Mouse (Mus musculus) forebrain, embryonic 16.5 days (tissue): ENCODE measurements around the gene Ptbp1. TPM values are rescaled to one million over a fixed set of nuclear protein-coding genes. Genes with fewer than 3 reads are reported as not detected.

Source experiments
- ATAC-seq: fragments of 200-750 bp; cut with Nextera tagmentation; 2 replicates; pipeline ENCODE4 v1.8.0; 2017; ENCODE audit warnings: mild to moderate bottlenecking, moderate library complexity
- H3K27ac ChIP-seq: fragments of 300-500 bp; sonication (generic); 2 replicates; pipeline ENCODE4 v1.5.1; 2014; ENCODE audit warnings: low read length, control low read depth
- H3K27me3 ChIP-seq: fragments of 300-500 bp; sonication (generic); replicated peaks from 2 replicates; pipeline ENCODE4 v1.6.1; 2014; ENCODE audit warnings: low read length; ENCODE audit not compliant: control insufficient read depth, insufficient read depth
- H3K36me3 ChIP-seq: fragments of 300-500 bp; sonication (generic); 2 replicates; pipeline ENCODE4 v1.6.1; 2014; ENCODE audit not compliant: control insufficient read depth, insufficient read depth
- H3K4me1 ChIP-seq: fragments of 300-500 bp; sonication (generic); replicated peaks from 2 replicates; pipeline ENCODE4 v1.6.1; 2014; ENCODE audit warnings: low read length; ENCODE audit not compliant: control insufficient read depth, insufficient read depth
- H3K4me2 ChIP-seq: fragments of 300-500 bp; sonication (generic); 2 replicates; pipeline ENCODE4 v1.6.1; 2014; ENCODE audit warnings: mild to moderate bottlenecking, low read length, control low read depth
- H3K4me3 ChIP-seq: fragments of 300-500 bp; sonication (generic); replicated peaks from 2 replicates; pipeline ENCODE4 v1.5.1; 2014; ENCODE audit warnings: mild to moderate bottlenecking, low read length, control low read depth
- H3K9ac ChIP-seq: fragments of 300-500 bp; sonication (generic); replicated peaks from 2 replicates; pipeline ENCODE4 v1.6.1; 2014; ENCODE audit warnings: low read depth, low read length, control low read depth
- H3K9me3 ChIP-seq: fragments of 300-500 bp; sonication (generic); 2 replicates; pipeline ENCODE4 v1.6.1; 2016; ENCODE audit warnings: low read length; ENCODE audit not compliant: control insufficient read depth
- WGBS: fragments of 180-500 bp; shearing (Covaris S2); extraction: QIAGEN DNeasy Blood & Tissue Kit; methylation state at CpG from one replicate; pipeline ENCODE4 v1.1.7; 2014; 5-methylcytosine and 5-hydroxymethylcytosine counted together
- polyA plus RNA-seq: library from polyadenylated mRNA; unstranded; fragments of >200 nt; fragmentation: Nextera tagmentation; extraction: Ambion mirVana; gene quantifications from 2 replicates; pipeline ENCODE4 v1.2.1, GENCODE M21; 2015

Ptbp1 gene
- 98.3 and 107 TPM in 2 replicates for polyA plus RNA-seq

DNA sequence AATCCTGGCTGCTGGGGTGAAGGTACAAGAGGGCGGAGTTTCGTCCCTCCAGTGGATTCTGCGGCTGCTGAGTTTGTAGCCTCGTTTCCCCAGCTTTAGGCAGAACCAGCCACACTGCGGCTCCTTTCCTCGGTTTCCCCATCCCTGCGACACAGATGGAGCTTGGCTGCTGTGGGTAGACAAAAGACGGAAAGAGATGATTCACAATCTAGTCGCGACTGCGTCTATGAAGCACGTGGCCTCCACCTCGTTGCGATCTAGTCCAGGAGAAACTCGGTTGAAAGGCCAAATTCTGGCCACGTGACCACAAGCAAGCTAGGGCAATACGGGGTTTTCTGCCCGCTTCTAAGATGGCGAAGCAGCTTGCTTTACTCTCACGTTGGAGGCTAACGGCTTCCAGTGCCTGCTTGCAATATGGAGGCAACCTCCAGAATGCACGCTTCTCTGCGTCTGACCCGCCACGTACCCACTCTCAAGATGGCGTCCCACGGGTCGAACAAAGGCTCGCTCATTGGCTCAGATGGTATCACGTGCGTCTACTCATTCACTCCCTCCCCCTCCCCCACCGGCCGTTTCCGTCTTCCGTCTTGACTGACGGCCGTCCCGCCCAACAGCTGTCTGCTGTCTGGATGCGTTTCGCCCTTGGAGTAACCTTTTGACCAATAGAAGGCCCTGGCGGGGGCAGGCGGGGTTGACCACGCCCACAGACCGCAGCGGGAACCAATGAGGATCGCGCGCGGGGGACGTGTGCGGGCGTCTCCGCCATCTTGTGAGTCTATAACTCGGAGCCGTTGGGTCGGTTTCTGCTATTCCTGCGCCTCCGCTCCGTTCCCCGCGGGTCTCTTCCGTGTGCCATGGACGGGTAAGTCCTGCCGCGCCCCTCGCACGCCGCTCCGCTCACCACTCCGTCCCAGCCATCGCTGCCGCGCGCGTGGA is at the start of gene Ptbp1:
Gene Ptbp1 (plus strand): TSS at position 568 of the 936 bp plus-strand sequence.
- Histone ChIP-seq H3K27me3 (no peaks in the 10 kb centered on the region), H3K9me3 (no peaks in the 10 kb centered on the region), H3K4me2 (peak within 1 kb of the TSS; percentile 96), H3K36me3 (peaks cover 1% of the 10 kb centered on the region), H3K9ac (peak within 1 kb of the TSS; percentile 95), H3K27ac (peak within 1 kb of the TSS; percentile 100), H3K4me3 (peak within 1 kb of the TSS; percentile 97), H3K4me1 (peaks cover 57% of the 10 kb centered on the region)
- WGBS = under 1% methylated on average over 75 of the region's 75 CpGs
- ATAC-seq = peak; percentile 93

DNA sequence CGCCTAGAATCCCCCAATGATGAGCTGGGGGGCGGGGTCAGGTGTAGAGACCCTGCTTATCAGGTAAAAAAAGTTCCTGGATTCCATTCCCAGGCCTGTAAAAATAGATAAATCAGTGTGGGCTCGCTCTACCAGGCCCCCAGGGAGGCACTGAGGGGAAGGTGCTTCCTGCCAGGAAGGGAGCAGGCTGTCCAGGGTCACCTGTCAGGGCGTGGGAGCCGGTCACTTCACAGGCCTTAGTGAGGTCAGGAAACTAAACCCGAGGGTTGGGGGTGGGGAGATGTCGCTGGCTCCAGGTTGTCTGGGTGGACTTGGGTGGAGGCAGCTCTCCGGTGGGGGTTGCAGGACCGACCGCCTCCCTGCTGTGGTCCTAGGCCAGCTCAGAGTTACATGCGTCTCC is 48.6 kb upstream of the Ptbp1 start:
- H3K9me3 ChIP-seq = no peaks in the 10 kb centered on the region
- 74% methylated on average over 11 of the region's 11 CpGs for WGBS
- no peak overlapping the region; the same call in 1 of the 2 replicates for H3K27ac ChIP-seq
- H3K27me3 ChIP-seq = no peaks in the 10 kb centered on the region
- H3K4me1 ChIP-seq = peaks cover 42% of the 10 kb centered on the region
- H3K4me3 ChIP-seq = no peak overlapping the region
- ATAC-seq = no peak
- peaks cover 14% of the 10 kb centered on the region for H3K36me3 ChIP-seq
- no peak overlapping the region for H3K9ac ChIP-seq
- H3K4me2 ChIP-seq = no peak overlapping the region

DNA sequence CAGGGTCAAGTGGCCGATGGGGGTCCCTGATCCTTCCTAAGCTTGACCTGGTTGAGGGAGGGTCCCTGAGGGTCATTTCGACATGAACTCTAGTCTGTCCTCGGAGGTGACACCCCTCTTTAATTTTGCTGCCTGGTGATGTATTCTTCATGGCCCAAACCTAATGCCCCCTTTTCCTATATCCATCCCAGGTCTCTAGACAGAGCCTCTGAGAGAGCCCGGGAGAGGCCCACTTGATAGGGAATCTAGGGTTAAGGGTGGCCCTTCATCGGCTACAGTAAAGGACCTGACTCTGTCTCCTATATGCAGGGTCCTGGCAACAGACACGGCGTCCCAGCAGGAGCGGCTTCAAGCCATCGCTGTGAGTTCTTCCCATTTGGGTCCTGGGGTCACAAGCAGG is 47.9 kb upstream of the Ptbp1 start:
- no peak overlapping the region for H3K4me2 ChIP-seq
- peaks cover 18% of the 10 kb centered on the region for H3K36me3 ChIP-seq
- no peak overlapping the region for H3K9ac ChIP-seq
- H3K9me3 ChIP-seq = no peaks in the 10 kb centered on the region
- H3K4me1 ChIP-seq = peaks cover 39% of the 10 kb centered on the region
- 92% methylated on average over 9 of the region's 9 CpGs for WGBS
- no peak for ATAC-seq
- no peaks in the 10 kb centered on the region for H3K27me3 ChIP-seq
- H3K27ac ChIP-seq = no peak overlapping the region
- no peak overlapping the region for H3K4me3 ChIP-seq

DNA sequence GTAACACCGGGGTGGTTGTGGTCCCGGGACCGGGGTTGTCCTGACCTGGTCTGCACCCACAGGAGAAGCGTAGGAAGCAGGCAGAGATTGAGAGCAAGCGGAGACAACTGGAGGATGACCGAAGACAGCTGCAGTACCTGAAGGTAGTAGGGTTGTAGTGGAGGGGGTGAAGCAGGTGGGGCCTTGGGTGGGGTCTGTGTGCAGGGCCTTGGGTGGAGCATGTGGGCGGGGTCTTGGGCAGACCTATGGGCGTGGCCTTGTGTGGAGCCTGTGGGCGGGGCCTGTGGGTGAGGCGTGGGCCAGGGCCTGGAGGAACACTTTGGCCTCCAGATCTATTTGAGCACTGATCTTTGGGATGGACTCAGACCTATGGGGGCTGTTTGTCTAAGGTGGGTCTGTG is 47.3 kb upstream of the Ptbp1 start:
- ATAC-seq = no peak
- WGBS = 81% methylated on average over 10 of the region's 10 CpGs
- H3K27ac ChIP-seq = no peak overlapping the region
- H3K27me3 ChIP-seq = no peaks in the 10 kb centered on the region
- no peak overlapping the region for H3K4me3 ChIP-seq
- H3K9me3 ChIP-seq = no peaks in the 10 kb centered on the region
- peaks cover 18% of the 10 kb centered on the region for H3K36me3 ChIP-seq
- no peak overlapping the region for H3K4me2 ChIP-seq
- peaks cover 32% of the 10 kb centered on the region for H3K4me1 ChIP-seq
- H3K9ac ChIP-seq = no peak overlapping the region

DNA sequence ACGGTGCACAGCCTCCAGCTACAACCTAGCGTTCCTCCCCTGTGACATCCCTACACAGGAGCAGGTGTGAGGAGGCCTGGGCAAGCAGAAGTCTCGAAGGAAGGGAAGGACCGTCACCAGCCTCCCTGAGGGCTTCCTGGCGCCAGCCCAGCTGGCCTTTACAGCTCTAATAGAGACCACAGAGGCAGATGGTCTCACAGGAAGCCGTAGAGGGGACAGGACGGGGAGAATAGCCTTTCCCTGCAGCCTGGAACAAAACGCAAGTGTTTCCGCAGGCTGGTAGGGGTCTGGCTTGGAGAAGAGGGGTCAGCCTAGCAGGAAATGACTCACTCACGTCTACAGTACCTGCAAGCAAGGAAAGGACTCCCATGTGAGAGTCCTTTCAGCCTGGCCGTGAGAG is 46.4 kb upstream of the Ptbp1 start:
- Histone ChIP-seq H3K9ac (no peak overlapping the region), H3K4me1 (peaks cover 24% of the 10 kb centered on the region), H3K4me3 (no peak overlapping the region), H3K9me3 (no peaks in the 10 kb centered on the region), H3K4me2 (no peak overlapping the region), H3K36me3 (peaks cover 18% of the 10 kb centered on the region), H3K27ac (no peak overlapping the region), H3K27me3 (no peaks in the 10 kb centered on the region)
- no peak for ATAC-seq
- WGBS = 58% methylated on average over 11 of the region's 11 CpGs

DNA sequence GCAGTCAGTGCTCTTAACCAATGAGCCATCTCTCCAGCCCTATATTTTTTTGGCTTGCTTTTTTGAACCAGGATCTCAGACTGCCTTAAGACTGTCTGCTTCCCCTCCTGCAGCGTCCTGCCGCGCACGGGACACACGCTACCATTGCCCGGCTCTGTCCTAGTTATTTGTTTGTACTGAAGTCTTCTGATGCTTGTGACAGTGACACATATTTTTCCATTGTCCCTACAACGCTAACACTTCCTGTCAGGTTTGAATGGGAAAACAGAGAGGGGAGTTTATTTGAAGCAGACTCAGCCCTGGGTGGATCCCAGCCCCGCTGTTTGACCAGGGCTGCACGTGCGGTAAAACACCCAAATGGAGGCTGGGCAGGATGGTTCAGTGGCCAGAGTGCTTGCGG is 45.5 kb upstream of the Ptbp1 start:
- ATAC-seq = no peak
- Histone ChIP-seq H3K4me3 (no peak overlapping the region), H3K27me3 (no peaks in the 10 kb centered on the region), H3K9ac (no peak overlapping the region), H3K4me2 (no peak overlapping the region), H3K27ac (no peak overlapping the region), H3K4me1 (peaks cover 15% of the 10 kb centered on the region), H3K36me3 (peaks cover 18% of the 10 kb centered on the region), H3K9me3 (no peaks in the 10 kb centered on the region)
- WGBS = 85% methylated on average over 11 of the region's 11 CpGs

DNA sequence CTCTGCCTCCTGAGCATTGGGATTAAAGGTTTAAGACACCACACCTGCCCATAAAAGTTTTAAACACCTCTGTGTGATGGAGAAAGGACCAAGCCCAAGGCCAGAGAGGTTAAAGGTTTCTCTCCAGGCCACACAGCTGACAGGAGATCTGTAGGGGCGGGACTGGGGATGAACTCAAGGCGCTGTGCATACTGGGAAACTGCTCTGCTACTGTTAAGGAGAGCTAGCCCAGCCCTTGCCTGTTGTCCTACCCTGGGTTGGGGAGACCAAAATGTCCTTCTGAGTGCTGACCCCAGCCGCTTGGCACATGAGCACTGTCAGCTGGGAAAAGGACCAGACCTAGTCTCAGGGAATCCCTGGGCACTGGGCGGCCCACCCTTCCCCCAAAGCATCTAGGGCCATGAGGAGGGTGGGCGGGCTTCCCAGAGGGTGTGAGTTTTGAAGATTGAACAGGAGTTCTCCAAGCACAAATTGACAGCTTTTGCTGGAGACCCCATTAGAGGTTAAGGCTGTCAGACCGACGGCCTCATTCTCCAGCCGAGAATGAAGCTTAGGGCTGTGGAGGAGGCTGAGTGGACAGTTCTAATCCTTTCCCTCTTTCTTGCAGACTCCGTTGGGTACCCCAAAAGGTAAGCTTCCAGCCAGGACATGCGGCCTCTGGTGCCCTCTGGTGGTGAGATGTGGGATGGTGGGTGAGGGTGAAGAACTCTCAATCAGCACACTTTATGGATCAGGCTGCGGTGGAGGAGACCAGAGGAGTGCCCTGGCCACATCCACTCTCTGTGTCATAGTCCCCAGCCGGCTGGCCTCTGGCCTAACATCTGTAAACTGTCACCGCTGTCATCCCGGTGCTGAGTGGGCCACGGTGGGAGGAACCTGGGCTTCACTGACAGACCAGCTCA is 42.2 kb upstream of the Ptbp1 start:
- no peak overlapping the region for H3K27ac ChIP-seq
- H3K36me3 ChIP-seq = peaks cover 32% of the 10 kb centered on the region
- H3K9ac ChIP-seq = no peak overlapping the region
- H3K9me3 ChIP-seq = no peaks in the 10 kb centered on the region
- H3K4me2 ChIP-seq = no peak overlapping the region
- H3K4me1 ChIP-seq = no peaks in the 10 kb centered on the region
- H3K27me3 ChIP-seq = no peaks in the 10 kb centered on the region
- ATAC-seq = peak; percentile 68
- H3K4me3 ChIP-seq = no peak overlapping the region
- 27% methylated on average over 15 of the region's 15 CpGs for WGBS

DNA sequence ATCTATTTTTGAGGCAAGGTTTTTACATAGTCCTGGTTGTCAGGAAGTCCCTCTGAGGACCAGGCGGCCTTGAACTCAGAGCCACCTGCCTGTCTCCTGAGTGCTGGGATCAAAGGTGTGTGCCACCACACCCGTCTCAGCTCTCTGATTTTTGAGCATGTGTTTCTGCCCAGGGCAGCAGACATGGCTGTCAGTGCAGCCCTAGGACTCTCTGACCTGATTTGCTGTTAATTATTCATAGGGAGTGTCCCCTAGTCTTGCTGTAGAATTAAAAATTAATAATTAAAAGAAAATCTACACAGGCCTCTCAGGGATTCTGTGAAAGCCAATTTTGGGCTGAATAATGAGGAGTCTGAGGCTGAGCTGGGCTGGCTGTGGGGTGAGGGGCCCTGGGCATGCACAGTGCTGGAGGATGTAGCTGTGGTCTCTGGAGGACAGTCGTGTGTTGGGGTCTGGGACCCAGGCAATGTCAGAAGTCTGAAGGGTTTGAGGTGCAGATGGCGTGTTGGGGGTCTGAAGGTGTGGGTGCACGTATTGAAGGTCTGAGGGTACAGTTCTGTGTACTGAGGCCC is 39.9 kb upstream of the Ptbp1 start:
- Histone ChIP-seq H3K9me3 (no peaks in the 10 kb centered on the region), H3K4me3 (no peak overlapping the region), H3K36me3 (peaks cover 30% of the 10 kb centered on the region), H3K4me1 (no peaks in the 10 kb centered on the region), H3K9ac (no peak overlapping the region), H3K27ac (no peak overlapping the region), H3K27me3 (no peaks in the 10 kb centered on the region), H3K4me2 (no peak overlapping the region)
- no peak for ATAC-seq
- 86% methylated on average over 5 of the region's 5 CpGs for WGBS
